Mouse (Mus musculus): ENCODE measurements at regions not wholly inside any gene's neighbourhood (a gene's known extent, or its start where the extent isn't known, plus 50 kb on each side); places are given as distances from the start of the nearest gene placed in this dataset.
"Not testable (repeated sequence)": the region's sequence is repeated elsewhere in the genome, so short reads cannot be mapped to it uniquely, and the experiment has no call there.

- no peak for DNase-seq (ENCODE audit: low spot score)
These were observed 859.7 kb downstream of the Rpia start for GRCm38 (mm10) chr6:69932297-69932696.

GRCm38 (mm10) chr6:69914781-69915180, 877.3 kb downstream of the Rpia start:
- no peak for DNase-seq (ENCODE audit: low spot score)

- no peak for DNase-seq (ENCODE audit: low spot score)
These were observed 912.7 kb downstream of the Rpia start for GRCm38 (mm10) chr6:69879286-69879685.

GRCm38 (mm10) chr6:69858631-69859030, 933.4 kb downstream of the Rpia start:
- not testable (repeated sequence) for DNase-seq (ENCODE audit: low spot score)

- DNase-seq (ENCODE audit: low spot score), result not testable (repeated sequence)
These were observed 963.4 kb downstream of the Rpia start for GRCm38 (mm10) chr6:69828640-69829039.

GRCm38 (mm10) chr6:69814972-69815371, 977.1 kb downstream of the Rpia start:
- not testable (repeated sequence) for DNase-seq (ENCODE audit: low spot score)

- not testable (repeated sequence) for DNase-seq (ENCODE audit: low spot score)
These were observed 977.7 kb downstream of the Rpia start for GRCm38 (mm10) chr6:69814373-69814772.

- DNase-seq (ENCODE audit: low spot score), result not testable (repeated sequence)
These were observed 1011.7 kb downstream of the Rpia start for GRCm38 (mm10) chr6:69780330-69780729.

GRCm38 (mm10) chr6:69777322-69777721, 1014.7 kb downstream of the Rpia start:
- DNase-seq (ENCODE audit: low spot score), result not testable (repeated sequence)

- DNase-seq (ENCODE audit: low spot score), result no peak
These were observed 1027.2 kb downstream of the Rpia start for GRCm38 (mm10) chr6:69764861-69765260.

- DNase-seq (ENCODE audit: low spot score), result no peak
These were observed 1033.4 kb downstream of the Rpia start for GRCm38 (mm10) chr6:69758618-69759017.

GRCm38 (mm10) chr6:69739002-69739625, 1052.9 kb downstream of the Rpia start:
- no peak for DNase-seq (ENCODE audit: low spot score)

- DNase-seq (ENCODE audit: low spot score), result peak; percentile 0
These were observed 1059.2 kb downstream of the Rpia start for GRCm38 (mm10) chr6:69732866-69733265.

- no peak for DNase-seq (ENCODE audit: low spot score)
These were observed 1065.7 kb downstream of the Rpia start for GRCm38 (mm10) chr6:69726362-69726761.

GRCm38 (mm10) chr6:69702813-69703212, 1089.2 kb downstream of the Rpia start:
- DNase-seq (ENCODE audit: low spot score), result not testable (repeated sequence)

GRCm38 (mm10) chr6:69681172-69681571, 1110.9 kb downstream of the Rpia start:
- no peak for DNase-seq (ENCODE audit: low spot score)

GRCm38 (mm10) chr6:69662426-69662825, 1129.6 kb downstream of the Rpia start:
- DNase-seq (ENCODE audit: low spot score), result not testable (repeated sequence)
